Mouse (Mus musculus): ENCODE data around the gene Gm49673. TPM values are rescaled to one million over a fixed set of nuclear protein-coding genes. Genes with fewer than 3 reads are reported as not detected.
"Not testable (repeated sequence)": the region's sequence is repeated elsewhere in the genome, so short reads cannot be mapped to it uniquely, and the experiment has no call there.

The Gm49673 gene
- polyA plus RNA-seq, 1 experiment from 2014 or later, result 0.18 TPM

- CTCF ChIA-PET; ATAC-seq; in situ Hi-C loops (cut with MboI; ENCODE audit: low pct_unique_long_range_greater_than_20kb); DNase-seq (ENCODE audit: low read depth, low spot score); H3K27me3 ChIP-seq; POLR2A ChIA-PET: not testable (repeated sequence)
These were observed 11.0 kb upstream of the Gm49673 start for GRCm38 (mm10) chr17:8158627-8159026.

GRCm38 (mm10) chr17:8155982-8156381, 8.4 kb upstream of the Gm49673 start:
- POLR2A ChIA-PET; in situ Hi-C loops (cut with MboI; ENCODE audit: low pct_unique_long_range_greater_than_20kb); DNase-seq (ENCODE audit: low read depth, low spot score); CTCF ChIA-PET; ATAC-seq; H3K27me3 ChIP-seq: not testable (repeated sequence)

GRCm38 (mm10) chr17:8155010-8155409, 7.4 kb upstream of the Gm49673 start:
- ATAC-seq; CTCF ChIA-PET; POLR2A ChIA-PET; in situ Hi-C loops (cut with MboI; ENCODE audit: low pct_unique_long_range_greater_than_20kb); H3K27me3 ChIP-seq; DNase-seq (ENCODE audit: low read depth, low spot score): not testable (repeated sequence)

GRCm38 (mm10) chr17:8146931-8147330, 657 bp downstream of the Gm49673 start:
- H3K27me3 ChIP-seq; POLR2A ChIA-PET; CTCF ChIA-PET; DNase-seq (ENCODE audit: low read depth, low spot score); in situ Hi-C loops (cut with MboI; ENCODE audit: low pct_unique_long_range_greater_than_20kb): not testable (repeated sequence)
- ATAC-seq, result peak; percentile 7

GRCm38 (mm10) chr17:8143802-8144673, 3.5 kb downstream of the Gm49673 start:
- DNase-seq (ENCODE audit: low read depth, low spot score); in situ Hi-C loops (cut with MboI; ENCODE audit: low pct_unique_long_range_greater_than_20kb); ATAC-seq: not testable (repeated sequence)

GRCm38 (mm10) chr17:8140210-8140609, 7.4 kb downstream of the Gm49673 start:
- in situ Hi-C loops (cut with MboI; ENCODE audit: low pct_unique_long_range_greater_than_20kb); DNase-seq (ENCODE audit: low read depth, low spot score); H3K27me3 ChIP-seq; CTCF ChIA-PET; POLR2A ChIA-PET: not testable (repeated sequence)
- ATAC-seq, result peak; percentile 39

More at GRCm38 (mm10) chr17:8143802-8144673, 3.5 kb downstream of the Gm49673 start:
- POLR2A ChIA-PET, H3K27me3 ChIP-seq, CTCF ChIA-PET: not testable (repeated sequence)

- in situ Hi-C loops (cut with MboI; ENCODE audit: low pct_unique_long_range_greater_than_20kb); POLR2A ChIA-PET; DNase-seq (ENCODE audit: low read depth, low spot score); H3K27me3 ChIP-seq; CTCF ChIA-PET; ATAC-seq: not testable (repeated sequence)
These were observed 9.5 kb downstream of the Gm49673 start for GRCm38 (mm10) chr17:8138116-8138515.

GRCm38 (mm10) chr17:8130849-8131248, 16.7 kb downstream of the Gm49673 start:
- POLR2A ChIA-PET; in situ Hi-C loops (cut with MboI; ENCODE audit: low pct_unique_long_range_greater_than_20kb); CTCF ChIA-PET; ATAC-seq; DNase-seq (ENCODE audit: low read depth, low spot score); H3K27me3 ChIP-seq: not testable (repeated sequence)

- H3K27me3 ChIP-seq; DNase-seq (ENCODE audit: low read depth, low spot score); CTCF ChIA-PET; ATAC-seq; POLR2A ChIA-PET; in situ Hi-C loops (cut with MboI; ENCODE audit: low pct_unique_long_range_greater_than_20kb): not testable (repeated sequence)
These were observed 18.0 kb downstream of the Gm49673 start for GRCm38 (mm10) chr17:8129578-8129977.

- ATAC-seq; DNase-seq (ENCODE audit: low read depth, low spot score); CTCF ChIA-PET; H3K27me3 ChIP-seq; in situ Hi-C loops (cut with MboI; ENCODE audit: low pct_unique_long_range_greater_than_20kb); POLR2A ChIA-PET: not testable (repeated sequence)
These were observed 19.1 kb downstream of the Gm49673 start for GRCm38 (mm10) chr17:8128326-8128993.

GRCm38 (mm10) chr17:8124586-8124985, 23.0 kb downstream of the Gm49673 start:
- ATAC-seq; in situ Hi-C loops (cut with MboI; ENCODE audit: low pct_unique_long_range_greater_than_20kb); CTCF ChIA-PET; H3K27me3 ChIP-seq; DNase-seq (ENCODE audit: low read depth, low spot score); POLR2A ChIA-PET: not testable (repeated sequence)

GRCm38 (mm10) chr17:8122974-8123373, 24.6 kb downstream of the Gm49673 start:
- POLR2A ChIA-PET; ATAC-seq; in situ Hi-C loops (cut with MboI; ENCODE audit: low pct_unique_long_range_greater_than_20kb); CTCF ChIA-PET; H3K27me3 ChIP-seq; DNase-seq (ENCODE audit: low read depth, low spot score): not testable (repeated sequence)

GRCm38 (mm10) chr17:8116928-8117327, 30.7 kb downstream of the Gm49673 start:
- CTCF ChIA-PET; in situ Hi-C loops (cut with MboI; ENCODE audit: low pct_unique_long_range_greater_than_20kb); DNase-seq (ENCODE audit: low read depth, low spot score); H3K27me3 ChIP-seq; POLR2A ChIA-PET; ATAC-seq: not testable (repeated sequence)

GRCm38 (mm10) chr17:8116378-8116777, 31.2 kb downstream of the Gm49673 start:
- POLR2A ChIA-PET; CTCF ChIA-PET; H3K27me3 ChIP-seq; ATAC-seq; in situ Hi-C loops (cut with MboI; ENCODE audit: low pct_unique_long_range_greater_than_20kb); DNase-seq (ENCODE audit: low read depth, low spot score): not testable (repeated sequence)

- DNase-seq (ENCODE audit: low read depth, low spot score); CTCF ChIA-PET; H3K27me3 ChIP-seq; POLR2A ChIA-PET; ATAC-seq; in situ Hi-C loops (cut with MboI; ENCODE audit: low pct_unique_long_range_greater_than_20kb): not testable (repeated sequence)
These were observed 35.4 kb downstream of the Gm49673 start for GRCm38 (mm10) chr17:8112199-8112598.

GRCm38 (mm10) chr17:8101297-8101609, 46.3 kb downstream of the Gm49673 start:
- DNase-seq (ENCODE audit: low read depth, low spot score); in situ Hi-C loops (cut with MboI; ENCODE audit: low pct_unique_long_range_greater_than_20kb); H3K27me3 ChIP-seq; CTCF ChIA-PET; ATAC-seq; POLR2A ChIA-PET: not testable (repeated sequence)
